Mouse (Mus musculus): ENCODE measurements around the gene Dctn1.

DNA sequence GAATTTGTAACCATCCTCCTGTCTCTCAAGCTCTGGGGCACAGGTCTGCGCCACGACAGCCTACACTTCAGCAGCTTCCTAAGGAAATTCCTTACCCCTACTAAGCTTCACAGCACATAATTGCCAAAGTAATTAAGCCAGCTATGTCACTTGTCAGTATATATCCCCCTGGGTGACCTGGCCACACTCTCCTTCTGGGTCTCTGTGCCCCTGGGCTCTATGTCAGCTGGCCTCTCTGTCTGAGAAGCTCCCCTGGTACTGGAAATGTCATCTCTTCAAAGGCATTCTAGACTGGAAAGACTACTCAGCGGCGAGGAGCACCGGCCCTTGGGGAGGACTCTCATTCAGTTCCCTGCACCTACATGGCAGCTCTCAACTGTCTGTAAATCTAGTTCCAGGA, 42.8 kb upstream of the Dctn1 start:
- TF ChIP-seq CTCF (IDR thresholded peaks at IDR 0.05; ENCODE audit: low read depth) (no peak), EP300 (IDR thresholded peaks at IDR 0.05; ENCODE audit: low read depth) (no peak)

Measured in heart, postnatal 0 days (tissue).